Mouse (Mus musculus): ENCODE measurements around the gene Msh5. TPM values are rescaled to one million over a fixed set of nuclear protein-coding genes. Genes with fewer than 3 reads are reported as not detected.
A peak's percentile ranks its signal among the peaks of the same experiment; 100 is the strongest.

Msh5 gene
- polyA plus RNA-seq, 1 experiment from 2014 or later, result 3.1 TPM

DNA sequence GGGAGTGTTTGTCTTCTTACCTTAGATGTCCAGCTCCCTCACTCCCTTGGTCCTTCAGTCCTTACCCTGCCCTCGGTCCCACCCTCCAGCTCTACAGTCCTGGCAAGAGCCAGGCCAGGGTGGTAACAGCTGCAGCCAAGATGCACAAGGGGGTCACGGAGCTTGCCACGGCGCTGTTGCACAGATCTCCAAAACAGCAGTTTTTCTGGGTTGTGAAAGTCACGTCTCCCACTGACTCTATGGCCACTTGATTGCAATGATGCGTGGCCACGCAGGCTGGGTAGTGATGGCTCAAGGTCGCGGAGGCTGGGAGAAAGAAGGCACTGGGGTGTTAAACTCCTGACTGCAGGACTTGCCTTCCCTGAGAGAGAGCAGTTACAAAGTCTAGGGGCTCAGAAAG, 24.9 kb upstream of the Msh5 start:
- H3K4me1 ChIP-seq (replicated peaks; ENCODE audit: control insufficient read depth, insufficient read depth, low read length), result peaks cover 9% of the 10 kb centered on the region; the same call in 1 of the 2 replicates
- no peaks in the 10 kb centered on the region for H3K9me3 ChIP-seq (ENCODE audit: control insufficient read depth, low read length)
- ATAC-seq, result no peak
- no peak overlapping the region for H3K9ac ChIP-seq (replicated peaks; ENCODE audit: low read depth, low read length)
- no peaks in the 10 kb centered on the region for H3K27me3 ChIP-seq (replicated peaks; ENCODE audit: control insufficient read depth, insufficient read depth, low read length)
- H3K36me3 ChIP-seq (ENCODE audit: control insufficient read depth, insufficient read depth), result no peaks in the 10 kb centered on the region
- H3K27ac ChIP-seq (ENCODE audit: low read length), result no peak overlapping the region
- no peak overlapping the region for H3K4me3 ChIP-seq (replicated peaks; ENCODE audit: low read length)
- H3K4me2 ChIP-seq (ENCODE audit: low read length), result no peak overlapping the region
- WGBS, result 90% methylated on average over 9 of the region's 9 CpGs

DNA sequence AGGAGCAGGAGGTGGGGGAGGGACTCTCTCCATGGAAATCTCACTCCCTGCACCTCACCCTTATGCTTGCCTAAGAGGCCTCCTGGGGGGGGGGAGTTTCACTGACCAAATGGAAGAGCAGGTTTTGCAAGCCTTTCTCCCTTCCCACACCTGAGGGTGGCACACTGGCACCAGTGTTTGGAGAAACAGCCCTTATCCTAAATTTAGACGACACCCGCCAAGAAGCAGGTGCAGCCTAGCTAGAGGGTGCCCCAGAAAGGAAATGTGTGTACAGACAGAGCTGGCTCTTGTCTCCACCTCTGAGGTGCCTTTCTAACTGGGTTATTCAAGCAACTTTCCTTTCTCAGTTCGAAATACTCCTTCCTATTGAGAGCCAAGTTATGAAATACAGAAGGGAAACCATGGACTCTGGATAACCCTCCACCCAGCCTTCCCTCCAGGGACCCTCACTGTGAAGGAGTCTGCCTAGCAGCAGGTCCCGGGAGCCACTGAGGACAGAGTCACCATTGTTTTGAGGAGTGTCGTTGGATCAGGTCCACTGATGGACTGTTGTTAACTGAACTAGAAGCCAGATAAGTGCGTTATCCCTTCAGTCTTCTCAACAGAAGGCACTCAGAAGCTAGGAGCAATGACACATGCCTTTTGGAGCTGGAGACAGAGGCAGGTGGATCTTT, 24.1 kb upstream of the Msh5 start:
- Histone ChIP-seq H3K9me3 (ENCODE audit: control insufficient read depth, low read length) (no peaks in the 10 kb centered on the region), H3K9ac (replicated peaks; ENCODE audit: low read depth, low read length) (no peak overlapping the region), H3K4me3 (replicated peaks; ENCODE audit: low read length) (no peak overlapping the region), H3K36me3 (ENCODE audit: control insufficient read depth, insufficient read depth) (no peaks in the 10 kb centered on the region), H3K27ac (ENCODE audit: low read length) (no peak overlapping the region), H3K27me3 (replicated peaks; ENCODE audit: control insufficient read depth, insufficient read depth, low read length) (peaks cover 4% of the 10 kb centered on the region; the same call in 1 of the 2 replicates), H3K4me1 (replicated peaks; ENCODE audit: control insufficient read depth, insufficient read depth, low read length) (peaks cover 7% of the 10 kb centered on the region; the same call in 1 of the 2 replicates), H3K4me2 (ENCODE audit: low read length) (no peak overlapping the region)
- ATAC-seq, result no peak
- WGBS, result 47% methylated on average over 6 of the region's 6 CpGs

- no peak overlapping the region for H3K4me3 ChIP-seq (replicated peaks; ENCODE audit: low read length)
- H3K27ac ChIP-seq (ENCODE audit: low read length), result no peak overlapping the region
- 88% methylated on average over 17 of the region's 17 CpGs for WGBS
- no peak overlapping the region for H3K4me2 ChIP-seq (ENCODE audit: low read length)
- ATAC-seq, result no peak
- H3K27me3 ChIP-seq (replicated peaks; ENCODE audit: control insufficient read depth, insufficient read depth, low read length), result peaks cover 19% of the 10 kb centered on the region
- H3K4me1 ChIP-seq (replicated peaks; ENCODE audit: control insufficient read depth, insufficient read depth, low read length), result peaks cover 13% of the 10 kb centered on the region
- no peaks in the 10 kb centered on the region for H3K9me3 ChIP-seq (ENCODE audit: control insufficient read depth, low read length)
- no peak overlapping the region for H3K9ac ChIP-seq (replicated peaks; ENCODE audit: low read depth, low read length)
- H3K36me3 ChIP-seq (ENCODE audit: control insufficient read depth, insufficient read depth), result no peaks in the 10 kb centered on the region
Measured at GRCm38 (mm10) chr17:35068213-35068914, 21.8 kb upstream of the Msh5 start.

DNA sequence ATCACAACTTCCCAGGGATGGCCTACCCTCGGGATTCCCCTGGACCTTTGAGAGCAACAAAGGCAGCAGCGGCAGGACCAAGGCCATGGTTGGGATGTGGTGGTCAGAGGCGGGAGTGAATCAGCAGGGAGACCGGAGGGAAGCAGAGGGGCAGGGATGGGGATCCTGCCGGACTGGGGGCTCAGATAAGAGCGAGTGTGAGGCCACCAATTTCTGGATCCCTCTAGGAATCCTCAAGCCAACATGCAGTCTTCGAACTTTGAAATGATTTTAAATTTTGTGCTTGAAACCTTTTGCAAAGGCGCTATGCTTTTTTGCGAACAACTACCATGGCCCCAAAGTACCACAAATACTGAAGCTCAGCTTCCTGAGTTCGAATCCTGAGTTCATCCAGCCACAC, 19.5 kb upstream of the Msh5 start, which contains the start of gene Mpig6b:
Gene Mpig6b, minus strand, starts transcription at position 101 of the 400 bp plus-strand sequence.
- H3K9me3 ChIP-seq (ENCODE audit: control insufficient read depth, low read length), result no peaks in the 10 kb centered on the region
- peaks cover 19% of the 10 kb centered on the region for H3K27me3 ChIP-seq (replicated peaks; ENCODE audit: control insufficient read depth, insufficient read depth, low read length)
- peaks cover 1% of the 10 kb centered on the region; the same call in 1 of the 2 replicates for H3K36me3 ChIP-seq (ENCODE audit: control insufficient read depth, insufficient read depth)
- 0 out of 2 replicates have a peak within 1 kb of the TSS, but pooled peaks have one; percentile 14 for H3K9ac ChIP-seq (replicated peaks; ENCODE audit: low read depth, low read length)
- ATAC-seq, result no peak
- peak within 1 kb of the TSS; percentile 20 for H3K4me3 ChIP-seq (replicated peaks; ENCODE audit: low read length)
- no peak within 1 kb of the TSS for H3K27ac ChIP-seq (ENCODE audit: low read length)
- peaks cover 18% of the 10 kb centered on the region for H3K4me1 ChIP-seq (replicated peaks; ENCODE audit: control insufficient read depth, insufficient read depth, low read length)
- H3K4me2 ChIP-seq (ENCODE audit: low read length), result peak within 1 kb of the TSS; percentile 37
- 50% methylated on average over 9 of the region's 10 CpGs for WGBS

DNA sequence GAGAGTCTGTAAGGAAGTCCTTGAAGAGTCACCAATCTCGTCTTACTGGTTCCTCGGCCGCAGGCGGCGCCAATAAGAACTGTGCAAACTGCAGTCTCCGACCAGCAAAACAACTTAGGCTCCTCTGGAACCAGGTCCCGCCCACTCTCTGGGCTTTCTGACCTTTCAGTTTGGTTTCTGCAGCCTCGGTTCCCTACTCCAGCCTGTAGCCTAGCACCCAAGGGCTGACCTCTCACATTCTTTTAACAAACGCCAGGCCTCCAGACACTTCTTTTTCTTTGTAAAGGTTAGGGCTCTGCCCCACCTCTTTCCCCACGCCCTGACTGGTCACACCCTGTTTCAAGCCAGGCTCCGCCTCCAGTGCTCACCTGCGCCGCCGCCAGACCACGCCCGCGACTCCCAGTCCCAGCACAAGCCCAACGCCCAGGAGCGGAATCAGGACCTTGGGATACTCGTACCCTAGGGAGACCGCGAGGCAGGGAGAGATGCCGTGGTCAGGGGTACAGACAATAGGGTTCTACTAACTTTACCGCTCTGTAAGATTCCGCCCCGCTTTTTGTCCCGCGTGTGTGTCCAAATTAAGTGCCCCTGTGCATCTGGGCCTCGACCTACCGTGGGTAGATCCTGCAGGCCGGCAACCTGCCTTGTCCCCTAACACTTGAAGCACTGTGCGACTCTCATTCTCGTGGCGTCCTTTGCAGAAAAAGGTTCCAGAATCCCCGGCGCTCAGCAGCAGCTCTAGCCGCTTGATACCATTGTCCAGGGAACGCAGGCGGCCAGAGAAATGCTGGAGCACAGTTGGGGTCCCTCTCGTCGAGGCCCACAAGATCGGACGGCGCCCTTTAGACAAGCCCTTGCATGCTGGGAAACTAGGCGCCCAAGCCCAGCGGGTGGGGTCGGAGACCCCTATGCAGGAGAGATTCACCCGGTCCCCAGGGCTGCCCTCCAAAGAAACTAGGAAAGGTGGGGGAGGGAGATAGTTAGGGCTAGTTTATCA, 18.7 kb upstream of the Msh5 start, which contains the start of gene Ly6g6c:
Gene Ly6g6c, plus strand, starts transcription at position 438 of the 997 bp plus-strand sequence.
- Histone ChIP-seq H3K27me3 (replicated peaks; ENCODE audit: control insufficient read depth, insufficient read depth, low read length) (peaks cover 19% of the 10 kb centered on the region), H3K27ac (ENCODE audit: low read length) (no peak within 1 kb of the TSS), H3K4me1 (replicated peaks; ENCODE audit: control insufficient read depth, insufficient read depth, low read length) (peaks cover 26% of the 10 kb centered on the region), H3K4me2 (ENCODE audit: low read length) (peak within 1 kb of the TSS; percentile 37), H3K9me3 (ENCODE audit: control insufficient read depth, low read length) (no peaks in the 10 kb centered on the region), H3K4me3 (replicated peaks; ENCODE audit: low read length) (peak within 1 kb of the TSS; percentile 20), H3K36me3 (ENCODE audit: control insufficient read depth, insufficient read depth) (peaks cover 3% of the 10 kb centered on the region; the same call in 1 of the 2 replicates), H3K9ac (replicated peaks; ENCODE audit: low read depth, low read length) (0 out of 2 replicates have a peak within 1 kb of the TSS, but pooled peaks have one; percentile 14)
- 2% methylated on average over 48 of the region's 48 CpGs for WGBS
- no peak for ATAC-seq

GRCm38 (mm10) chr17:35064378-35064877, 17.9 kb upstream of the Msh5 start:
- peaks cover 19% of the 10 kb centered on the region for H3K27me3 ChIP-seq (replicated peaks; ENCODE audit: control insufficient read depth, insufficient read depth, low read length)
- ATAC-seq, result no peak
- H3K36me3 ChIP-seq (ENCODE audit: control insufficient read depth, insufficient read depth), result peaks cover 3% of the 10 kb centered on the region; the same call in 1 of the 2 replicates
- H3K4me3 ChIP-seq (replicated peaks; ENCODE audit: low read length), result no peak overlapping the region
- H3K9me3 ChIP-seq (ENCODE audit: control insufficient read depth, low read length), result no peaks in the 10 kb centered on the region
- H3K4me2 ChIP-seq (ENCODE audit: low read length), result no peak overlapping the region
- H3K27ac ChIP-seq (ENCODE audit: low read length), result no peak overlapping the region
- H3K4me1 ChIP-seq (replicated peaks; ENCODE audit: control insufficient read depth, insufficient read depth, low read length), result peaks cover 31% of the 10 kb centered on the region
- no peak overlapping the region for H3K9ac ChIP-seq (replicated peaks; ENCODE audit: low read depth, low read length)
- 37% methylated on average over 10 of the region's 10 CpGs for WGBS

GRCm38 (mm10) chr17:35063466-35063865, 16.9 kb upstream of the Msh5 start:
- Histone ChIP-seq H3K9me3 (ENCODE audit: control insufficient read depth, low read length) (no peaks in the 10 kb centered on the region), H3K4me2 (ENCODE audit: low read length) (no peak overlapping the region), H3K9ac (replicated peaks; ENCODE audit: low read depth, low read length) (no peak overlapping the region), H3K4me1 (replicated peaks; ENCODE audit: control insufficient read depth, insufficient read depth, low read length) (peaks cover 32% of the 10 kb centered on the region), H3K36me3 (ENCODE audit: control insufficient read depth, insufficient read depth) (peaks cover 3% of the 10 kb centered on the region; the same call in 1 of the 2 replicates), H3K27me3 (replicated peaks; ENCODE audit: control insufficient read depth, insufficient read depth, low read length) (peaks cover 19% of the 10 kb centered on the region), H3K27ac (ENCODE audit: low read length) (no peak overlapping the region), H3K4me3 (replicated peaks; ENCODE audit: low read length) (no peak overlapping the region)
- no peak for ATAC-seq
- 81% methylated on average over 3 of the region's 3 CpGs for WGBS

DNA sequence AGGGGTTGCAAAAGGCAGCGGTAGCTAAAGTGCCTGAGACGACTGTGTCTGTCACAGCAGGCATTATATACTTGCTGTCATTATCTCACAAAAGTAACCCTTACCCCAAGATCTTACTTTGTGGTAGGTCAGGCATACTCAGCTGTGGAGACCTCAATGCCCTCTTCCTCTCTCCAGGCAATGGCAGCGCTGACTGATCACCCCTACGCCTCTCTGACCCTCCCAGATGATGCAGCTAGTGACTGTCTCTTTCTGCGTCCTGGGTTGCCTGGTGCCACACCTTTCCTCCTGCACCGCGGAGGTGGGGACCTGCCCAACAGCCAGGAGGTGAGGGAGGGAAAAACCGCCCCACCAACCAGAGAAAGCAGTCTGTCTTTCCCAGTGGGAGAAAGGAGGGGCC, 14.8 kb upstream of the Msh5 start:
- 83% methylated on average over 8 of the region's 8 CpGs for WGBS
- no peaks in the 10 kb centered on the region for H3K9me3 ChIP-seq (ENCODE audit: control insufficient read depth, low read length)
- H3K27ac ChIP-seq (ENCODE audit: low read length), result no peak overlapping the region
- peaks cover 19% of the 10 kb centered on the region for H3K27me3 ChIP-seq (replicated peaks; ENCODE audit: control insufficient read depth, insufficient read depth, low read length)
- peaks cover 34% of the 10 kb centered on the region for H3K4me1 ChIP-seq (replicated peaks; ENCODE audit: control insufficient read depth, insufficient read depth, low read length)
- H3K9ac ChIP-seq (replicated peaks; ENCODE audit: low read depth, low read length), result no peak overlapping the region
- no peak for ATAC-seq
- no peak overlapping the region for H3K4me3 ChIP-seq (replicated peaks; ENCODE audit: low read length)
- H3K36me3 ChIP-seq (ENCODE audit: control insufficient read depth, insufficient read depth), result peaks cover 3% of the 10 kb centered on the region; the same call in 1 of the 2 replicates
- H3K4me2 ChIP-seq (ENCODE audit: low read length), result no peak overlapping the region; the same call in 1 of the 2 replicates

Measured in forebrain, embryonic 16.5 days (tissue).